Mouse (Mus musculus) neural tube, embryonic 14.5 days (tissue): ENCODE measurements at regions not wholly inside any gene's neighbourhood (a gene's known extent, or its start where the extent isn't known, plus 50 kb on each side); places are given as distances from the start of the nearest gene placed in this dataset.
A peak's percentile ranks its signal among the peaks of the same experiment; 100 is the strongest.

Source experiments
- ATAC-seq: fragments of 200-750 bp; cut with Nextera tagmentation; 2 replicates; pipeline ENCODE4 v1.8.0; 2017; ENCODE audit warnings: low read depth, mild to moderate bottlenecking, moderate TSS enrichment, moderate library complexity
- H3K27ac ChIP-seq: fragments of 300-500 bp; sonication (generic); 2 replicates; pipeline ENCODE4 v1.5.1; 2014; ENCODE audit warnings: low read depth, mild to moderate bottlenecking, control low read depth, low read length, moderate library complexity, mixed read lengths
- H3K27me3 ChIP-seq: fragments of 300-500 bp; sonication (generic); 2 replicates; pipeline ENCODE4 v1.6.1; 2014; ENCODE audit warnings: low read length; ENCODE audit not compliant: control insufficient read depth, insufficient read depth
- H3K36me3 ChIP-seq: fragments of 300-500 bp; sonication (generic); 2 replicates; pipeline ENCODE4 v1.6.1; 2014; ENCODE audit warnings: low read length, mixed read lengths; ENCODE audit not compliant: control insufficient read depth, insufficient read depth
- H3K4me1 ChIP-seq: fragments of 300-500 bp; sonication (generic); 2 replicates; pipeline ENCODE4 v1.6.1; 2014; ENCODE audit warnings: low read length; ENCODE audit not compliant: control insufficient read depth, insufficient read depth
- H3K4me2 ChIP-seq: fragments of 300-500 bp; sonication (generic); 2 replicates; pipeline ENCODE4 v1.6.1; 2014; ENCODE audit warnings: mild to moderate bottlenecking, low read depth, low read length, control low read depth
- H3K4me3 ChIP-seq: fragments of 300-500 bp; sonication (generic); 2 replicates; pipeline ENCODE4 v1.5.1; 2014; ENCODE audit warnings: low read depth, low read length, control low read depth, mixed read lengths
- H3K9ac ChIP-seq: fragments of 300-500 bp; sonication (generic); replicated peaks from 2 replicates; pipeline ENCODE4 v1.6.1; 2014; ENCODE audit warnings: low read depth, mild to moderate bottlenecking, control low read depth, low read length, mixed read lengths
- H3K9me3 ChIP-seq: fragments of 300-500 bp; sonication (generic); 2 replicates; pipeline ENCODE4 v1.6.1; 2016; ENCODE audit warnings: low read length; ENCODE audit not compliant: control insufficient read depth
- WGBS: fragments of 180-500 bp; shearing (Covaris S2); extraction: QIAGEN DNeasy Blood & Tissue Kit; methylation state at CpG from one replicate; pipeline ENCODE4 v1.1.7; 2014; 5-methylcytosine and 5-hydroxymethylcytosine counted together

DNA sequence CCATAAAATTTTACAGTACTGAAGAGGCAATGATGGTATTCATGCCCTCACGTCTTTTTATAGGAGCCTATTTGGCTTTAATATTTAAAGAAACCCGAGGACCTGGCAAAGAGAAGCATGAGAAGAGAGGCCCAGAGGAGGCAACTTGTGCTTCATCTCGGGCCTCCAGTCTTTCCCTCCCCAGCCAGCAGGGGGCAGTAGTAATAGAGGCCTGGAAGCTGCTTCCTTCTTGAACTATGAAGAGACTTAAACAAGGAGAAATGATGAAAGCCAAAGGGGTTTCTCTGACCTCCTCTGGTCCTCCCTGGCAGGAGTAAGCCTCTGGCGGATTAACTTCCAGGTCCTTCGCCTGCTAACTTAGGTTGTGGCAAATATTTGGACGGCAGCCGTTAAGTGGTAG, 284.5 kb downstream of the Hlx start:
- ATAC-seq = no peak
- no peak overlapping the region for H3K4me2 ChIP-seq
- no peak overlapping the region for H3K4me3 ChIP-seq
- H3K9me3 ChIP-seq = no peaks in the 10 kb centered on the region
- no peaks in the 10 kb centered on the region for H3K4me1 ChIP-seq
- no peak overlapping the region for H3K9ac ChIP-seq
- no peak overlapping the region for H3K27ac ChIP-seq
- 62% methylated on average over 7 of the region's 7 CpGs for WGBS
- H3K36me3 ChIP-seq = no peaks in the 10 kb centered on the region
- H3K27me3 ChIP-seq = no peaks in the 10 kb centered on the region

DNA sequence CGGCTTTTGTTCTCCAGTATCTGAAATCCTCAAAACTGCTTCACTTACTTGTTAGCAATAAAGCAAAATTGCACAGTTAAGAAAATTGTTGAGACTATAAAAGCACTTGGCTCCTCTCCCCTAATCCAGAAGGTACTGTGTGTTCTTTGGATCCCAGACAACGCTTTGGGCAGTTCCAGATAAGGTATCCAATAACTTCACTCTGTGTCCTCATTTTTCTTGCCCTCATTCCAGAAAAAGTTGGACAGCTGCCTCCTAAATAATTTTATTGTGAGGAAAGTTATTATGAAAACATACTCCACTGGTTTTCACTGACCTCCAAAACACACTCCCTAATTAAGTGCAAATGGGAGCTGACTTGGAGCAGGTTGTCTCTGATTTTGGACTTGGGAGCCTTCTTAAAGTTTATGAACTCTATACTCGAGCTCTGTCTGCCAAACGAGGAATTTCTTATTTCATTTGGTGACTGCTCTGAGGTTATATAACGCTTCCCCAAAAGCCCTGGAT, 285.2 kb downstream of the Hlx start:
- no peak overlapping the region for H3K9ac ChIP-seq
- no peaks in the 10 kb centered on the region for H3K27me3 ChIP-seq
- H3K4me2 ChIP-seq = no peak overlapping the region
- H3K36me3 ChIP-seq = no peaks in the 10 kb centered on the region
- ATAC-seq = no peak
- no peaks in the 10 kb centered on the region for H3K9me3 ChIP-seq
- H3K27ac ChIP-seq = no peak overlapping the region
- 69% methylated on average over 5 of the region's 5 CpGs for whole genome bisulfite sequencing
- H3K4me3 ChIP-seq = no peak overlapping the region
- no peaks in the 10 kb centered on the region for H3K4me1 ChIP-seq

DNA sequence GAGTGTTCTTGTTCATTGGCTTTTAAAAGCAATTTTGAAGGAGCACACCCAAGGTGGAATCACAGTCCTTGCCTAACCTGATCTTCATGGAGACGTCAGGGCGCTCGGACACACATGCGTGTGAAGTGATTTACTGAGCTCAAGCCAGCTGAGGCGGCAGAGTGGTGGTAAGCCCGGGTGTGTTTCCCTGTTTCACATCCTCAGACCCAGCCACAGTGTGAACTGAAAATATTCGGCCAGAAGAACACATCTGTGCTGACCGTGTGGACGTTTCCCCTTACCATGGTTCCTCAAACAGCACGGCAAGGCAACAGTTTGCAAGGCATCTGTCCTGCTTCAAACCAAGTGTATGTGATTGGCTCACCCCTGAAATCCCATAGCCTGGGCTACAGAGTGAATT, 288.2 kb downstream of the Hlx start:
- no peak overlapping the region for H3K4me3 ChIP-seq
- H3K9me3 ChIP-seq = no peaks in the 10 kb centered on the region
- H3K4me2 ChIP-seq = no peak overlapping the region
- no peak overlapping the region for H3K9ac ChIP-seq
- H3K27me3 ChIP-seq = no peaks in the 10 kb centered on the region
- H3K27ac ChIP-seq = no peak overlapping the region
- no peaks in the 10 kb centered on the region for H3K4me1 ChIP-seq
- H3K36me3 ChIP-seq = no peaks in the 10 kb centered on the region
- 91% methylated on average over 10 of the region's 10 CpGs for whole genome bisulfite sequencing
- ATAC-seq = no peak

DNA sequence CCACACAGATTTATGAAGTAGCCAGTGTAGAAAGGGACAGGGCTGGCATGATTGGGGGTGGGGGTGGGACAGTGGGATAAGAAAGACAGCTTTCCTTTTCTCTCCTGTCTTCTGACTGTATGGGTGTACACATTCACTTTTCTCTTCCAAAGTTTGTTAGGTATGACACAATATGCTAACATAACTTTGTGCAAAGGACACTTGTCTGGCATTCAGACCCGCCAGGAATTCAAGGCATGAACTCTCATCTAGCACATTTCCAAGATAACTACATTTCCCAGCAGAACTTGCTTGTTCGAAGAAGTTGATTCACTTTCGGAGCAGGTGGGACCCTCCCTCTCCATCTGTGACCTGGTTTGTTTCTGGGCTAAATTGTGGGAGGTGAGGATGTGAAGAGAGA, 289.7 kb downstream of the Hlx start:
- Histone ChIP-seq H3K27ac (no peak overlapping the region), H3K4me2 (no peak overlapping the region), H3K9ac (no peak overlapping the region), H3K36me3 (no peaks in the 10 kb centered on the region), H3K27me3 (no peaks in the 10 kb centered on the region), H3K9me3 (no peaks in the 10 kb centered on the region), H3K4me1 (no peaks in the 10 kb centered on the region), H3K4me3 (no peak overlapping the region)
- ATAC-seq = no peak
- 86% methylated on average over 3 of the region's 3 CpGs for WGBS

DNA sequence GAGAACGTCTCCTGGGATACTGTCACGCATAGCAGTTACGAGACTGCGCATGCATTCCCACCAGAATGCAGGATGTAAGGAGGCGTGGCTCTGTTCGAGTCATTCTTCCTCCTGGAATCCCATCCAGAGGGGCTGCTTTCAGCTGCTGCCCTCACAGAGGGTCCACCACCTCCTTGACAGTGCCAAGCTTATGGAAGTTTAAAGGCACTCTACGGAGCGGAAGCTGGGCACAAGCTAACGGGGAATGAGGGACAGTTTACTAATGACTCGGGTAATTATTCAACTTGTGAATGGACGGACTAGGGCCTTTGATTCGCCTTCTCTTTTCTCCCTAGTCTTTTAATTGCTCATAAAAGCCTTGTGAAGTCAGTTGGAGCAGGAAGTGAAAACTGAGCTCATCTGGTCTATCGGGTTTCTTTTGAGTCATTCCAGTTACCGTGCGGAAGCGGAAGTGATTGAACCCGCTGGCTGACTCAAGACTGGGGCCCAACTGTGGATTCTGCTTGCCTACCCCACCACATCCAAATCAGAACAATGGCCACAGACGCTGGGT, 291.3 kb downstream of the Hlx start:
- Histone ChIP-seq H3K9me3 (no peaks in the 10 kb centered on the region), H3K36me3 (no peaks in the 10 kb centered on the region), H3K4me3 (peak overlapping the region; percentile 35), H3K9ac (peak overlapping the region; percentile 18; the same call in 1 of the 2 replicates), H3K4me2 (peak overlapping the region; percentile 59), H3K4me1 (no peaks in the 10 kb centered on the region), H3K27ac (no peak overlapping the region), H3K27me3 (no peaks in the 10 kb centered on the region)
- peak; percentile 91 for ATAC-seq
- WGBS = 1% methylated on average over 18 of the region's 18 CpGs

DNA sequence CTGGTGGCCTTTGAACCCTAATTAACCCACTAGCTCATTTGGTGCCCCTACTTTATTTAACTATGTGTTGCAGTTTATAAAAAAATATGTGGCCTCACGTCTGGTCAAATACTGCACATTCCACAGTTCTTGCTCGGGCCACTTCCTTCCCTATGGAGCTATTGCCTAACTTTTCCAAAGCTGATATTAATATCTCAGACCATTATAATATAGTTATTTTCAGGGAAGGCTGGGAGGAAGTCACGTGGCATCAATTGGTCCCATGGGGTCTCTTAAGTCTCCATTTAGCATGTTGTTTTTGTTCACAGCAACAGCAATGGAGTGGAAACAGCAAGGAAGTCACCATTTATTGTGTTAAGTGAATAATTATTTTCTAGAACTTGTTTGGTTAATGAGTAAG, 292.9 kb downstream of the Hlx start:
- H3K4me2 ChIP-seq = no peak overlapping the region
- no peak overlapping the region for H3K9ac ChIP-seq
- no peaks in the 10 kb centered on the region for H3K36me3 ChIP-seq
- no peaks in the 10 kb centered on the region for H3K9me3 ChIP-seq
- ATAC-seq = no peak
- no peaks in the 10 kb centered on the region for H3K27me3 ChIP-seq
- H3K4me3 ChIP-seq = no peak overlapping the region
- H3K27ac ChIP-seq = no peak overlapping the region
- 52% methylated on average over 3 of the region's 3 CpGs for WGBS
- H3K4me1 ChIP-seq = no peaks in the 10 kb centered on the region

DNA sequence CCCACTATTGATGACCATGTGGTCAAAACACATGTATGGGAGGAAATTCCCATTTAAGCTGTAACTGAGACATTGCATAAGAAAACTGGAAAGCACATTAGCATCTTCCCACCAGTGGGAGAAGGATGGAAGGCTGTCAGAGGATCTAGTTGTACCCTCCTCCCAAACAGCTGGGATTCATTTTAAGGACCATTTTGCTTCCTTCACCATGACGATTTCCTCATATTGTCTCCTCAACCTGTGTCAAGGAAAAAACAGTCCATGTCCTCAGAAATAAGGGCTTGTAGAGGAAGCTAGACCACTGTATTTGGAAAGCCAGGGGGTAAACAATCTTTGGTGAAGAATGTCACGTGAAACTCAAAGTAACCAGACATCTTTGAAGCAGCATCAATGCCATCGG, 296.0 kb downstream of the Hlx start:
- Histone ChIP-seq H3K27ac (no peak overlapping the region), H3K9me3 (no peaks in the 10 kb centered on the region), H3K9ac (no peak overlapping the region), H3K4me2 (no peak overlapping the region), H3K4me1 (no peaks in the 10 kb centered on the region), H3K36me3 (no peaks in the 10 kb centered on the region), H3K4me3 (no peak overlapping the region), H3K27me3 (no peaks in the 10 kb centered on the region)
- 87% methylated on average over 3 of the region's 3 CpGs for WGBS
- ATAC-seq = no peak

DNA sequence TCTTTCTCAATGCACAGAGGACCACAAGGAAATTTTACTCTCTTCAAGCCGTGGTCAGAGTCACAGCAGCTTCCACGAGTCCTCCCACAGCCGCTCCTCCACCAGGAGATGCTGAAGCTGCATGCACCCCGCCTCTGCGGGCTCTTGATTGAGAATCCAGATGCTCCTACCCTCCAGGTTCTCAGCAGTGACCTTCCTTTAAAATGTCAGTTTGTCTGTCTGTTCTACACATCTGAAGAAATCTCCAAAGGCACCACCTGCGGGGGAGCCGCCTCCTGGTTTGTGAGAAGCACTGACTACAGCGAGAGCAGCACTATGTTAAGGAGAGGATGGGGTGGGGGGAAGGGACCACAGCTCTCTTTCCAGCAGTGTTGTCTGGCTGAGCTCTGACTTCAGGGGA, 303.8 kb downstream of the Hlx start:
- no peaks in the 10 kb centered on the region for H3K4me1 ChIP-seq
- no peaks in the 10 kb centered on the region for H3K27me3 ChIP-seq
- ATAC-seq = no peak
- no peaks in the 10 kb centered on the region for H3K36me3 ChIP-seq
- H3K27ac ChIP-seq = no peak overlapping the region
- no peak overlapping the region for H3K9ac ChIP-seq
- 48% methylated on average over 8 of the region's 8 CpGs for WGBS
- no peaks in the 10 kb centered on the region for H3K9me3 ChIP-seq
- H3K4me2 ChIP-seq = no peak overlapping the region
- no peak overlapping the region for H3K4me3 ChIP-seq

DNA sequence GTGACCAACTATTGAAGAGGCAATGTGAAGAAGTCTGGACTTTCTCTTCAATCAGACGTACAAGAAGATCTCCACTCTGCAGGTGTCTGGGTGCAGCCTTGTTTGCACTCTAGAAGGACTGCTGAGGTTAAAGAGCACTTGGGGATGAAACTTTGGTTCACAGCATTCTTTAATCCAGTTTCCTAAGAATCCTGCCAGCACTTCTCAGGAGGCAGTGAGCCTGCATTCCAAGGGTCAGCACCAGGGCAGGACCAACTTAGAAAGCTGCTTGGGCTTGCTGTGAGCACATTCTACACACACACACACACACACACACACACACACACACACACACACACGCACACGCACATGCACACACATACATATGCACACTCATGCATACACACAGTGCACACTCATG, 304.4 kb downstream of the Hlx start:
- Histone ChIP-seq H3K4me3 (no peak overlapping the region), H3K27me3 (no peaks in the 10 kb centered on the region), H3K27ac (no peak overlapping the region), H3K4me1 (no peaks in the 10 kb centered on the region), H3K9ac (no peak overlapping the region), H3K36me3 (no peaks in the 10 kb centered on the region), H3K9me3 (no peaks in the 10 kb centered on the region), H3K4me2 (no peak overlapping the region)
- 88% methylated on average over 3 of the region's 3 CpGs for WGBS
- no peak for ATAC-seq
